Mouse (Mus musculus) liver, embryonic 14.5 days (tissue): Measurements from ENCODE around the gene Stam2.

ENCODE experiments used
- CTCF ChIP-seq: IDR thresholded peaks from 2 replicates; pipeline ENCODE4 v1.5.1; 2016; ENCODE audit warnings: antibody characterized with exemption, low read depth, control low read depth
- EP300 ChIP-seq: IDR thresholded peaks from 2 replicates; pipeline ENCODE4 v1.6.1; 2016; ENCODE audit warnings: antibody characterized with exemption, low read depth

GRCm38 (mm10) chr2:52777839-52778238 is 35.8 kb upstream of the Stam2 start:
- TF ChIP-seq EP300 (no peak), CTCF (no peak)
